Mouse (Mus musculus) thymus, postnatal 4 days (tissue): ENCODE measurements around the gene Ptpn9.
A peak's percentile ranks its signal among the peaks of the same experiment; 100 is the strongest.

ENCODE experiments used
- DNase-seq: peaks from one replicate; pipeline ENCODE4 v3.0.0; 2021

Ptpn9 gene

GRCm38 (mm10) chr9:57017631-57018030 is 22.9 kb downstream of the Ptpn9 start:
- no peak for DNase-seq

GRCm38 (mm10) chr9:57031756-57032155 is 37.0 kb downstream of the Ptpn9 start:
- DNase-seq = no peak

GRCm38 (mm10) chr9:57056237-57056636 is 61.5 kb downstream of the Ptpn9 start:
- peak; percentile 66 for DNase-seq

- DNase-seq = no peak
Measured at GRCm38 (mm10) chr9:57064164-57064563, 69.4 kb downstream of the Ptpn9 start.

GRCm38 (mm10) chr9:57068266-57068665 is 73.5 kb downstream of the Ptpn9 start:
- DNase-seq = no peak

GRCm38 (mm10) chr9:57070262-57070661 is 75.5 kb downstream of the Ptpn9 start:
- no peak for DNase-seq

- no peak for DNase-seq
Measured at GRCm38 (mm10) chr9:57070800-57071545, 76.2 kb downstream of the Ptpn9 start.

GRCm38 (mm10) chr9:57071801-57072351 is 77.2 kb downstream of the Ptpn9 start, which contains the start of gene Sin3a:
Sin3a (plus strand) TSS chr9:57072040.
- DNase-seq = peak; percentile 78

GRCm38 (mm10) chr9:57072526-57072988 is 77.8 kb downstream of the Ptpn9 start:
- DNase-seq = no peak

- peak; percentile 92 for DNase-seq
Measured at GRCm38 (mm10) chr9:57072989-57073789, 78.5 kb downstream of the Ptpn9 start.

- no peak for DNase-seq
Measured at GRCm38 (mm10) chr9:57073790-57074094, 79.0 kb downstream of the Ptpn9 start.

- peak; percentile 60 for DNase-seq
Measured at GRCm38 (mm10) chr9:57074171-57074821, 79.6 kb downstream of the Ptpn9 start.

- DNase-seq = peak; percentile 73
Measured at GRCm38 (mm10) chr9:57074822-57075603, 80.3 kb downstream of the Ptpn9 start.

GRCm38 (mm10) chr9:57075681-57076381 is 81.1 kb downstream of the Ptpn9 start:
- DNase-seq = peak; percentile 97

- peak; percentile 91 for DNase-seq
Measured at GRCm38 (mm10) chr9:57076701-57077660, 82.3 kb downstream of the Ptpn9 start.

GRCm38 (mm10) chr9:57082236-57082635 is 87.5 kb downstream of the Ptpn9 start:
- no peak for DNase-seq
